Mouse (Mus musculus) lung, postnatal 0 days (tissue): Measurements from ENCODE around the gene Pawr.

Experiments used
- CTCF ChIP-seq: IDR thresholded peaks from 2 replicates; pipeline ENCODE4 v1.5.1; 2016; ENCODE audit warnings: antibody characterized with exemption, mild to moderate bottlenecking
- EP300 ChIP-seq: IDR thresholded peaks from 2 replicates; pipeline ENCODE4 v1.6.1; 2016; ENCODE audit warnings: antibody characterized with exemption, mild to moderate bottlenecking, control low read depth

- no peak for TF ChIP-seq CTCF
- TF ChIP-seq EP300: no peak
Measured at GRCm38 (mm10) chr10:108430553-108430952, 98.6 kb downstream of the Pawr start.
